Mouse (Mus musculus): ENCODE results near the gene Cbfa2t2.
A peak's percentile ranks its signal among the peaks of the same experiment; 100 is the strongest.

Gene Cbfa2t2

DNA sequence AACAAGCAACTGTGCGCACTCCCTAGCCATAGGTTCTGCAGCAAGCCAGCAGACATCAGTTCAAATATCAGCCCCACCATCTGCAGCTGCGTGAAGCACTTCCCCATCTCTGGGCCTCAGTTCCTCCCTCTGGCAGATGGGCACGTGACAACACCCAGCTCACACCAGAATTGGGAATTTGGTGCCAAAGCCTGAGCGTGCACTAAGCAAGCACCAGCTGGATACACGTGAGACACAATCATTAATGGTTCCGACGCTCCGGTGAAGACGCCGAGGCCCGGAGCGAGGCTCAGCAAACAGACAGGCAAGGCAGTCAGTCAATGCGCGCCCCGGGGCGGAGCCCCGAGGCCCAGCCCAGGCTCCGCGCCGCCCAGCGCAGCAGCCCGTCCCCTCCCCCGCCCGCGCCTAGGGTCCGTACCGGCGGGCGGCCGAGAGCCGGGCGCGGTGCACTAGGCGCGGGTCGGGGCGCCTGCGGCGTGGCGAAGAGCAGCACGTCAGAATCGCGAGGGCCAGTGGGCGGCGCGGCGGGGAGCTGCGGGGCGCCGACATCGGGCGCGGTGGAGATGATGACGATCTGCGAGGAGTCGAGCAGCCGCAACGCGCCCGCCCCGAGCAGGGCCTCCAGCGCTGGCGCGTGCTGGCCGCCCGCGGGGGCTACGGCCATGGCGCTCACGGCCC is 132.9 kb downstream of the Cbfa2t2 start:
- DNase-seq (ENCODE audit: low read depth), result peak; percentile 86

DNA sequence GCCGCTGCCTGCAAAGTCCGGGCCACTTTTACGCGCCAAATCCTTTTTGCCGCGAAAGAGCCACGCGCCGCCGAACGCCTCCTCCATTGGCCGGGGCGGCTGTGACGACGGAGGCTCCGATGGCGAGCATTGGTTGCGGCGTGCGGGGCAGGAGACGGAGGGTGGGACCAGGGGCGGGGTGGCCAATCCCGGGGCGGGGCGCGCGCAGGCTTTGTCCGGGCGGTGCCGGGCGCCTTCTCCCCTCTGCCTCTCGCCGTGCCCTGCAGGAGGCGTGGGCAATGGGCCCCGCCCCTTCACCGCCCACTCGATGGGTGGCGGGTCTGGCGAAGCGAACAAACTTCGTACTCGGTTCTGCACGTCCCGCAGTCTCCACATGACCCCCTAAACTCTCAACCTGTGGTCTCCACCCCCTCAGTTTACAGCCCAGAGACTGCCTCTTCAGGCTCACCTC is 133.6 kb downstream of the Cbfa2t2 start, which contains the start of gene E2f1:
E2f1 (minus strand) TSS at position 57 of the 451 bp plus-strand sequence.
- peak; percentile 96 for DNase-seq (ENCODE audit: low read depth)

DNA sequence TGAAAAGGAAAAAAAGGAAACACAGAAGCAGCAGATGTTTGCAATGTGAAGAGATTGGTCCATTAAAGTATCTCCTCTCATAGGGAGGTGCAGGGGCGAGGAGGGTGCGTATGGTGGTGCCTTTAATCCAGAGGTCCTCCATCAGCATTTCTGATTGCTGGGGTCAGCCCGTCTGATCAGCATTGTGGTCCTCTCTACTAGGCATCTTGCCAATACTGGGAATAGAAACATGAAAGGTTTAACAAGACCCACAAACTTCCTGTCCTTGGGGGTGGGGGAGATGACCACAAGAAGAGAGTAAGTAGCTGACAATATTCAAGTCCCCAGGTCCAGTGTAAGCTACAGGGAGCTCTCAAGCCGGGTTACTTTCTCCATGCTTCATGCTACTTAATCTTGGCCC is 134.4 kb downstream of the Cbfa2t2 start:
- peak; percentile 43 for DNase-seq (ENCODE audit: low read depth)

DNA sequence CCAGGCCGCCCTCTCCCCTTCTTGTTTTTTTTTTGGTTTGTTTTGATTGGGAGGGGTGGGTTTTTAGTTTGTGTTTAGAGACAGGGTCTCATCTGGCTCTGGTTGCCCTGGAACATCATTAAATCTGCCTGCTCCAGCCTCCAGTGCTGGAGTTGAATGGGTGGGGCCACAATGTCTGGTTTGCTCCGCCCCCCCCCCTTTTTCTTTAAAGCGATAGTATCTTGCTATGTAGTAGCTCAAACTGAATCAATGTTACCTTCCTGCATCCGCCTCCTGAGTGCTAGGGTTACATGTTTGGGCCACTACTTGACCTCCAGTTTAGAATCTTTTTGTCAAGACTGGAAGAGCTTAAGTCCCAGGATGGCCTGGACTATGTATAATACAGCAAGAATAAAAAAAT is 135.0 kb downstream of the Cbfa2t2 start:
- peak; percentile 52 for DNase-seq (ENCODE audit: low read depth)

DNA sequence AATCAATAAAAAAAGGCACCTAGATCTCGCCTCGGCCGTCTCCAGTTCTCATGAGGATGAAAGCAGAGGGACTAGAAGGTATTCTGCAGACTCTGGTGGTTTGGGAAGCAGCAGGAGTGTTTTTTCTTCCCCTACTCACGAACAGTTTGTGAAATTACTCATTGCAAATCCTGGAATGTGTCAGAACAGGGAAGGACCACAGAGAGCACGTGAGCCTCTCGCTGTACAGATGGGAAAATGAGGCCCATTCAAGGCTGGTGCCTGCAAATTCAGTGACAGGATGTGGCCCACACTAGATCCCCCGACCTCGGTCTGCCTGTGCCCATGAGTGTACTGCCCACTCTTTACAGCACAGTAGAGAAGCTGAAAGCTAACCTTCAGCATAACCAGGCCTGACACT is 135.7 kb downstream of the Cbfa2t2 start:
- no peak for DNase-seq (ENCODE audit: low read depth)

DNA sequence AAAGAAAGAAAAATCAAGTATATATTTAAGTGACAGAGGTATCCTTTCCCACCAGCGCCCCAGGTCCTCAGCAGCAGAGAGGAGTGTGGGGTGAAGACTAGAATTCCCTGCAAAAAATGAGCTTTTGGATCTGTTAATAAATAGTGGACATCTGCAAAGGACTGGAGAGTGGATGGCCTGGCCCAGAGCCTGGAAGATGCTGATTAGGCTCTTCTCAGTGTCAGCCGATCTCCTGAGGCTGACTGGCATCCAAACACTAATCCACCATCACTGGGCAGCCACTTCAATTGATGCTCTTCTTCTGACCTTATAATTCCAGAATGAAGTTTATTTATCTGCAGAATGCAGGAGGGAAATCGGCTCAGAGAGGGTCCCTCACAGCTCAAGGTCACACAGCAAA is 136.7 kb downstream of the Cbfa2t2 start:
- DNase-seq (ENCODE audit: low read depth), result no peak

DNA sequence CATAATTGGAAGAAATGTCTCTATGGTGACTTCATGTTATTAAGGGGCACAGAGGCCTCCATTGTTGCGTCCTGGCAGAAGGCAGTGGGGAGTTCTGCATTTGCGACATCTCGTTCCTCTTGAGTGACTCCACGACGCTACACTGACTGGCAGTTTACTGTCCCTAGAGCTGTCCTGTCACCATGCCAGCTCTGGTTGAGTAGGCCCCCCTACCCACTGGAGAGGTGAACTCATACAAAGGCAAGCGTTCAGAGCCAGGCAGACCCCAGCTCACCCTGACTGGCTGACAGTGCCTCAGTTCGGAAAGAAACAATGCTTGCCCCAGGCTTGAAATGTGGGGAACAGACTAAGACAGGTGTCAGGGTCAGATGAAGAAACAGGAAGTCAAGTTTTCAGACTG is 138.0 kb downstream of the Cbfa2t2 start:
- no peak for DNase-seq (ENCODE audit: low read depth)

DNA sequence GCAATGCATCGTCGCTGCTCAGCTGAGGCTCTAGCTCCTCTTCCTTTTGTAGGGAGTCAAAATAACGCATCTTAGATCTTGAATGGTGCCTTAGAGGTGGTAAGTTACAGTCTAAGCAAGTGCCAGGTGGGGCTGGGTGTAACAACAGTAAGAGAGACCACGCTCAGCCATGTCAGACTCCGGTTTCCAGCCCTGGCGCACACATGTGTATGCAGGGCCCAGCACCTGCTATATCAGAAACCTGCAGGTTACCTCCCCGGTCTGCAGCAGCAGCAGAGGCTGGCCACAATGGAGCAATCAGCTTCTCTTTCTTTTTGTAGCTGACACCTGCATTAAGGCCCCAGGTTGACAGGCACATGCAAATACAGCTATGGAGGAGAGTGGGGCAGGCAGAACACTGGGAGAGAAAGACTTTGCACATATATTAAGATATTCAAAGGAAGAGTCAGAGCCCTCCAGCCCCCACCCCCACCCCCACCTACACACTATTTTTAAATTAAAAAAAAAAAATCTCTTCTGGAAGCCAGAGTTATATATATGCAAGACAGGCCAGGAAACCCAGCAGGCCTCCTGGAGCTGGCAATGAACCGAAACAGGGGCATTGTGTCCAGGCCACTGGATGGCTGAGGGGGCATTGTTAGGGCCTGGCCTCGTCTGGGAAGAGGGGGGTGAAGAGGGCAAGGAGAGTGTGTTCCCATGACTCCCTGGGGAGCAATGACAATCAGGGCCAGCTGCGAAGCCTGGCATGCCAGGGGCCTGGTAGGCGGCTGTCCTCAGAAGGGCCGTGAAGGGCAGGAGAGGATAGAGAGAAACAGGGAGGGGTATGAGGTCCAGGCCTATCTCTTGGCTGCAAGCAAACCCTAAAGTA is 140.8 kb downstream of the Cbfa2t2 start:
- no peak for DNase-seq (ENCODE audit: low read depth)

DNA sequence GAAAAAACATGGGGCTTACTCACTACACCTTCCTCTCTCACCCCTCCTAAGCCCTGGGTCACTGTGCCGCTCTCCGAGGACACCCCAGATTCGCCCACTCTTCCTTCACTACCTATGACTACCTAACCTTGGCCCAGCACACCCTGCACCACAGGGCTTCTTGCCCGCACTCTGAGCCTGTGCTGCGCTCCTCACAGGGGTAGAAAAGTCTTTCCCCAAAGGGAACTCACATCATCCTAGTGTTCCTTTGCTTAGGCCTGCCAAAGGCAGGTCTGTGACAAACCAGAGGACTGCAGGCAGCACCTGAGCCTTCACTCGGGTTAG is 141.4 kb downstream of the Cbfa2t2 start:
- no peak for DNase-seq (ENCODE audit: low read depth)

DNA sequence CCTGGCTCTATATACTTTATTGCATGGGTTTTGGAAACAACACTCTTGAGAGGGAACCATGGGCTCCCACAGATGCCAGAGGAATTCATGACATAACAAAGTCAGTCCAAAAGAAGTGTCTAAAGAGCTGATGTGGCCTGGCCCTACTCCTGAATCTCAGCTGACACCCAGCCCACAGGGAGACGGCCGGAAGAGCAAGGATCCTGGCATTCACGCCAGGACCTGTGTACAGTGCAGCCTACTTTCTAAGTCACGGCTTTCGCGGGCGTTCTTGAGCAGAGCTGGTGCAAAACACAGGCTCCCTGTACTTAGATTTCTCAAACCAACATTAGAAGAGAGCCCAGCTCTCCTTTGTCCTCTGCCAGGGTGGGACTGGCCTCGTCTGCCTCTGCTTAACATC is 144.3 kb downstream of the Cbfa2t2 start:
- DNase-seq (ENCODE audit: low read depth), result no peak

DNA sequence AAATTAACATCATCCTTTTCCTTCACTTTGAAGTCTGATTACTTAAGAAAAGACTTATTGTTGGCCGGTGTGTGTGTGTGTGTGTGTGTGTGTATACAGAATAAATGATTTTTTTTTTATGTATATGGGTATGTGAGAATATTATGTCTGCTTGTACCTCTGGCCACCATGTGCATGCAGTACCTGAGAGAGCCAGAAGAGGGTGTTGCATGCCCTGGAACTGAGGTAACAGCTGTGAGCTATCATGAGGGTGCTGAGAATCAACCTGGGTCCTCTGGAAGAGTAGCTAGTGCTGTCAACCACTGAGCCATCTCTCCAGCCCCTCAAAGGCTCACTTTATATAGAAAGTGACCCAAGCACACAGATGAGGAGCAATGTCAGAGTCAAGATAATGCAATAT is 145.1 kb downstream of the Cbfa2t2 start:
- DNase-seq (ENCODE audit: low read depth), result peak; percentile 32

DNA sequence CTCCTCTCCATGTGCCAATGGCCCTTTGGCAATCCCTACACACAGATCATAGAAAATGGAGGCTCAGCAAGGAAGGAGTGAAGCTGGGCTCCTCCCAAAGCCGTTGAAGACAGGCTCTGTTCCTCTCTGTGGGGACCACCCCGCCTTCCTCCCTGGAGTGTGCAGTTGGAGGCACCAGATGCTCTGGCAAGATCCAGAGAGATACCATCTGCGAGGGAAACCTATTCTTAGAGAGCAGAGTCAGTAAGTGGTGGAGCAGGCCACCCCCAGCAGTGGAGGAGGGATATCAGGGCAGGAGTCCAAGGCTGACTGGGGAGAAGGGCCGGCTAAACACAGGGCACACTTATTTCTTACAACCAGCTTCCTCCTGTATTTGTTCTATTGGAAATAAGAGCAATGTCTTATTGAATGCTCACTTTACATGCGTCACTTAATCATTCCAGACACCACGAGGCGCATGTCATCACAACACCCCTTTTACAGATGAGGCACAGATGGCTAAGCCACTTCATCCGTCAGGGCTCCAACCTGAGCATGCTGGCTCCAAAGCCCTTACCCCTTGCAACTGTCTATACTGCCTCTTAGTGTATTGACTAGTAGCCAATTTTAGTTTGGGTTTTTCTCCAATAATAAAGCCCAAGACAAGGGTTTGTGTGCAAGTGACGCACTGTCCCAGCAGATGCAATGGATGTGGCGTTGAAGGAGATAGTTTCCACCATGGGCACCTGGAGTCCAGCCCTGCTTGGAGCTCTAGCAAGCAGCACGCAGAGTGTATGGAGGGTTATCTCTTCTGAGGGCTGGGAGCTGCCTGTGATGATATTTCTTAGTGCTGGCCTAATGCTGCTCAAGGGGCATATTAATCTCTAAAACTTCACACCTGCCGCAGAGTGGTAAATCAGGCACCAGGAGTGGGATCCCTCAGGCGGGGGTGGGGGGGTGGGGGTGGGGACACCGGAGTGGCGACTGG is 147.9 kb downstream of the Cbfa2t2 start:
- DNase-seq (ENCODE audit: low read depth), result no peak

DNA sequence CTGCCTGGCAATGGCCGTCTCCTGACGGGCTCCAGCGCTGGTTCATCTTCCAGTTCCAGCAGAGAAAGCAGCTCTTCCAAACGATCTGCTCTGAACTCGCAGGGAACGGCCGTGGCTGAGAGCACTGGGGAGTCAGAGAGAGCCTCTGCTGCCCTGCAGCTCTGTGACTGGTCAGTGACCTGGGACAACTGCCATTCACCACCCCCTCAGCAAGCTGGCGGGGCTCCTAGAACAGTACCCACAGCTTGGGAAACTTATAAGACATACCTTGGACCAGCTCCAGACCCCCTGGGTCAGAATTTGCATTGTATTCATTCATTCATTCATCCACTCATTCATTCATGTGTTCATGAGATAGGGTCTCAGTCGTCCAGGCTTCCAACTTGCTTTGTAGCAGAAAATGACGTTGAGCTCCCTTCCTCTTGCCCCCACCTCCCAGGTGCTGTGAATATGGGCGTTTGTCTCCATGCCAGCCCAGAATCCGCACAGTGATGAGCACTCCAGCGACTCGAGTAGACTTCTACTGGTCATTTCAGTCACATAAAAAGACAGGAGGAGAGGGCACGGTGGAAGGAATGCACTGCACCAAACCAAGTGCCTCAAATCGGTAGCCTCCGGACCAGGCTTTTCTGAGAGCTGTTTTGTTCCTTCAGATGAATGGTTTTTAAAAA is 148.8 kb downstream of the Cbfa2t2 start:
- DNase-seq (ENCODE audit: low read depth), result no peak

DNA sequence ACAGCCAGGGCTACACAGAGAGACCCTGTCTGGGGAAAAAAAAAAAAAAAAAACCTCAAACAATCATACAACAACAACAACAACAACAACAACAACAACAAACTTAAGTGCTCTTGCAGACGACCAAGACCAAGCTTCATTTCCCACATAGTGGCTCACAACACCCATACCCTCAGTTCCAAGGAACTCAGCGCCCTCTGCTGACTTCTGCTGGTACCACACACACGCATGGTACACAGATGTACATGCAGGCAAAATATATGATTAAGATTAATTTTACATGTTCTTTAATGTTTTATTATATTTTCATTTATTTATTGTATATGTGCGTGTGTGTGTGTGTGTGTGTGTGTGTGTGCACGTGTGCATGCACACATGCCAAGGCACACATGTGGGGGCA is 150.1 kb downstream of the Cbfa2t2 start:
- peak; percentile 57 for DNase-seq (ENCODE audit: low read depth)

Measured in induced T-regulatory cell, adult 2 months (primary cell).